Mouse (Mus musculus): ENCODE measurements around the gene Rexo5.

The Rexo5 gene

GRCm38 (mm10) chr7:119894818-119895544 lies 101.2 kb downstream of the Rexo5 start:
- DNase-seq: peak in 1 of 2 experiments; percentile 21

GRCm38 (mm10) chr7:119895639-119896512 lies 102.1 kb downstream of the Rexo5 start, which contains the start of the genes Lyrm1 and Dcun1d3:
TSS of gene Lyrm1 (plus strand) at chr7:119895861.
TSS of gene Dcun1d3 (minus strand) at chr7:119896298.
- peak; percentile 94 for DNase-seq

GRCm38 (mm10) chr7:119897521-119898109 lies 103.8 kb downstream of the Rexo5 start:
- no peak for DNase-seq

GRCm38 (mm10) chr7:119898247-119898856 lies 104.5 kb downstream of the Rexo5 start:
- DNase-seq: no peak

Measured in spleen, adult 18-20 months (tissue).